Mouse (Mus musculus) C2C12 (cell line): Measurements from ENCODE around the gene Prss56. TPM values are rescaled to one million over a fixed set of nuclear protein-coding genes. Genes with fewer than 3 reads are reported as not detected.

ENCODE experiments used
- H3K27me3 ChIP-seq: one replicate; pipeline ENCODE4 v1.6.1; 2011; ENCODE audit not compliant: control insufficient read depth, insufficient read depth, insufficient read length
- H3K36me3 ChIP-seq: one replicate; pipeline ENCODE4 v1.6.1; 2011; ENCODE audit not compliant: control insufficient read depth, insufficient read depth
- H3K4me3 ChIP-seq: one replicate; pipeline ENCODE4 v1.5.1; 2011; ENCODE audit warnings: mild to moderate bottlenecking, control low read depth; ENCODE audit not compliant: poor library complexity, insufficient read depth, severe bottlenecking
- H3K79me2 ChIP-seq: one replicate; pipeline ENCODE4 v1.6.1; 2011; ENCODE audit not compliant: control insufficient read depth, insufficient read depth
- H3K79me3 ChIP-seq: one replicate; pipeline ENCODE4 v1.6.1; 2011; ENCODE audit warnings: low read depth, control low read depth
- H3ac ChIP-seq: one replicate; pipeline ENCODE3; 2011; ENCODE audit warnings: low read depth; ENCODE audit not compliant: control insufficient read depth, insufficient read length
- CEBPB ChIP-seq: IDR thresholded peaks from one replicate; pipeline ENCODE4 v1.6.1; 2011; ENCODE audit warnings: low read depth, mild to moderate bottlenecking, control low read depth, moderate library complexity
- CTCF ChIP-seq: IDR thresholded peaks from one replicate; pipeline ENCODE4 v1.5.1; 2011; ENCODE audit not compliant: control insufficient read depth, insufficient read depth, insufficient read length
- FOSL1 ChIP-seq: IDR thresholded peaks from one replicate; pipeline ENCODE4 v1.8.0; 2011; ENCODE audit warnings: mild to moderate bottlenecking, low read length; ENCODE audit not compliant: poor library complexity, insufficient read depth, severe bottlenecking
- MAX ChIP-seq: IDR thresholded peaks from one replicate; pipeline ENCODE4 v1.6.1; 2011; ENCODE audit warnings: mild to moderate bottlenecking, control low read depth
- MYOD1 ChIP-seq: IDR thresholded peaks from one replicate; pipeline ENCODE4 v1.6.1; 2011; ENCODE audit warnings: low read depth; ENCODE audit not compliant: control insufficient read depth, insufficient read length
- MYOG ChIP-seq: IDR thresholded peaks from one replicate; pipeline ENCODE4 v1.6.1; 2011; ENCODE audit not compliant: control insufficient read depth, insufficient read length; ENCODE audit errors: extremely low read depth
- USF1 ChIP-seq: IDR thresholded peaks from one replicate; pipeline ENCODE4 v1.6.1; 2011; ENCODE audit warnings: low read depth, mild to moderate bottlenecking, control low read depth, moderate library complexity
- polyA plus RNA-seq: library from polyadenylated mRNA; unstranded; fragments of >200 nt; fragmentation: generic; extraction: Trizol; gene quantifications from one replicate; pipeline ENCODE4 v1.2.1, GENCODE M21; 2012; ENCODE audit warnings: missing spikeins

Prss56 gene
- polyA plus RNA-seq, 1 experiment: 0.07 TPM

GRCm38 (mm10) chr1:87164164-87164795 is 18.8 kb upstream of the Prss56 start:
- no peak for TF ChIP-seq MAX
- TF ChIP-seq USF1: no peak
- no peak for TF ChIP-seq MYOG
- no peak for TF ChIP-seq CEBPB
- TF ChIP-seq MYOD1: no peak

GRCm38 (mm10) chr1:87164796-87165184 is 18.3 kb upstream of the Prss56 start:
- no peaks in the 10 kb centered on the region for H3K79me2 ChIP-seq
- TF ChIP-seq MAX: no peak
- TF ChIP-seq CEBPB: no peak
- no peaks in the 10 kb centered on the region for H3K36me3 ChIP-seq
- H3K4me3 ChIP-seq: no peak overlapping the region
- H3ac ChIP-seq: no peak overlapping the region
- no peaks in the 10 kb centered on the region for H3K79me3 ChIP-seq
- peaks cover 43% of the 10 kb centered on the region for H3K27me3 ChIP-seq

More at GRCm38 (mm10) chr1:87164164-87164795, 18.8 kb upstream of the Prss56 start:
- Histone ChIP-seq H3K4me3 (no peak overlapping the region), H3K79me3 (no peaks in the 10 kb centered on the region), H3K27me3 (peaks cover 41% of the 10 kb centered on the region), H3ac (no peak overlapping the region), H3K79me2 (no peaks in the 10 kb centered on the region), H3K36me3 (no peaks in the 10 kb centered on the region)

GRCm38 (mm10) chr1:87170458-87170857 is 12.7 kb upstream of the Prss56 start:
- Histone ChIP-seq H3K27me3 (peaks cover 28% of the 10 kb centered on the region), H3K79me3 (no peaks in the 10 kb centered on the region), H3K4me3 (no peak overlapping the region), H3K79me2 (no peaks in the 10 kb centered on the region), H3ac (no peak overlapping the region), H3K36me3 (no peaks in the 10 kb centered on the region)
- no peak for TF ChIP-seq USF1
- TF ChIP-seq CEBPB: no peak
- no peak for TF ChIP-seq MYOG
- TF ChIP-seq CTCF: no peak
- TF ChIP-seq MYOD1: no peak
- no peak for TF ChIP-seq MAX
- no peak for TF ChIP-seq FOSL1

- no peak for TF ChIP-seq CTCF
- TF ChIP-seq USF1: no peak
- no peak for TF ChIP-seq MYOG
- no peak for TF ChIP-seq MAX
- TF ChIP-seq CEBPB: no peak
- no peak for TF ChIP-seq FOSL1
- no peak for TF ChIP-seq MYOD1
- no peak overlapping the region for H3ac ChIP-seq
- H3K36me3 ChIP-seq: no peaks in the 10 kb centered on the region
- H3K27me3 ChIP-seq: peaks cover 24% of the 10 kb centered on the region
- no peaks in the 10 kb centered on the region for H3K79me2 ChIP-seq
- H3K4me3 ChIP-seq: no peak overlapping the region
- no peaks in the 10 kb centered on the region for H3K79me3 ChIP-seq
Observed at GRCm38 (mm10) chr1:87171312-87171711, 11.8 kb upstream of the Prss56 start.

- no peaks in the 10 kb centered on the region for H3K79me2 ChIP-seq
- no peak overlapping the region for H3ac ChIP-seq
- TF ChIP-seq MYOG (no peak), FOSL1 (no peak)
- H3K36me3 ChIP-seq: no peaks in the 10 kb centered on the region
- H3K4me3 ChIP-seq: no peak overlapping the region
- peaks cover 16% of the 10 kb centered on the region for H3K27me3 ChIP-seq
- no peaks in the 10 kb centered on the region for H3K79me3 ChIP-seq
Observed at GRCm38 (mm10) chr1:87172316-87172715, 10.8 kb upstream of the Prss56 start.

GRCm38 (mm10) chr1:87174006-87174955 is 8.8 kb upstream of the Prss56 start:
- Histone ChIP-seq H3K79me2 (no peaks in the 10 kb centered on the region), H3K79me3 (no peaks in the 10 kb centered on the region), H3K36me3 (no peaks in the 10 kb centered on the region), H3ac (no peak overlapping the region), H3K27me3 (peaks cover 3% of the 10 kb centered on the region), H3K4me3 (no peak overlapping the region)
- no peak for TF ChIP-seq MAX
- no peak for TF ChIP-seq MYOD1
- peak; percentile 46 for TF ChIP-seq CTCF
- no peak for TF ChIP-seq FOSL1
- no peak for TF ChIP-seq MYOG
- TF ChIP-seq CEBPB: no peak
- no peak for TF ChIP-seq USF1
